Mouse (Mus musculus) brain, embryonic 18.5 days (tissue): ENCODE data around the gene Dcun1d4.
"Not testable (repeated sequence)": the region's sequence is repeated elsewhere in the genome, so short reads cannot be mapped to it uniquely, and the experiment has no call there.

ENCODE experiments used
- DNase-seq: peaks from one replicate; pipeline ENCODE4 v3.0.0-alpha.2; 2012; ENCODE audit warnings: low read depth, low spot score

The Dcun1d4 gene

DNA sequence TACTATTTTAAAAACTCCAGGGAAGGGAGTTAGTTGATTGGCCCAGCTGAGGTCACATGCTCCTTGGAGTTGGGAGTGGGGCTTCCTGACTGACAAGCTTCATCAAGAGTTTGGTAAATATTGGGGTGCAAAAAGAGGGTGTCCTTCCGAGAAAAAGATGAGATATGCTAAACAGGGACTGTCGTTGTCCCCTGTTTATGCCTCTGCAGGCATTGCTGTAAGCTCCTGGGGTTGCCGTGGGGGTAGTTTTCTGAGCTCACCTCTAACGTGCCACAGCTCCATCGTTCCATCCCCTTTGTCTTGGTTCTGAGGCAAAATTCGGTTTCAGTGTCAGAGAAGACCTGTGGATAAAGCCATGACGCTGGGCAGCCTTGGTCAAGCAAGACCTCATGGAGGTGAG is at the start of gene Dcun1d4:
Gene Dcun1d4, plus strand, starts transcription at position 301 of the 400 bp plus-strand sequence.
- DNase-seq = no peak

DNA sequence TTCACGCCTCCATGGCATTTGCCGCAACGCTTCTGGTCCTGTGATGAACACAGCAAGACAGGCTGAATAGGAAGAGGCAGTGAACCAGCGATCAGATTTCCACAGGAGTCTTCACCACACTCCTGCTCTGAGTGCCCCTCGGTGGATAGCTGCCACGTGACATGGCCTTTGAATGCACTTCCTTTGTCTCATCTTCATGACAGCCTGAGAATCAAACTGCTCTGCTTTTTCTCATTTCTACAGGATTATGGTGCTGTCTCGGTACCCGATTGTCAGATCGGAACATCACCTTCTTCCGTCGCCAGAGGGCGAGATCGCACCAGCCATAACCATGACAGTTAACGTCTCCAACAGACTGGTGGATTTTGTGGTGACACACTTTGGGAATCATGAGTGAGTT is 49.2 kb upstream of the Dcun1d4 start:
- DNase-seq = peak; percentile 66

DNA sequence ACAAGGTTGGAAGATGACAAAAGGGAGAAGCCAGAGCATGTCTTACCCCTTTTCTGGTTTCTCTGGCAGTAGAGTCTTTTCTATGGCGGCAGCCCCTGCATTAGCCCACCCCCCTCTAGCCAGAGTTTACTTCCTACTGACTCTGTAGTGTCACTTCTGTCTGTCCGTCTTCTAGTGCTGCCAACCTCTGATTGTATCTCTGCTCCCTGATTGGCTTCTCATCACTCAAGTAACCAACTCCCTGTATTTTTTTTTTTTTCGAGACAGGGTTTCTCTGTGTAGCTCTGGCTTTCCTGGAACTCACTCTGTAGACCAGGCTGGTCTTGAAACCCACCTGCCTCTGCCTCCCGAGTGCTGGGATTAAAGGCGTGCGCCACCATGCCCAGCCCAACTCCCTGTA is 48.0 kb upstream of the Dcun1d4 start:
- no peak for DNase-seq

DNA sequence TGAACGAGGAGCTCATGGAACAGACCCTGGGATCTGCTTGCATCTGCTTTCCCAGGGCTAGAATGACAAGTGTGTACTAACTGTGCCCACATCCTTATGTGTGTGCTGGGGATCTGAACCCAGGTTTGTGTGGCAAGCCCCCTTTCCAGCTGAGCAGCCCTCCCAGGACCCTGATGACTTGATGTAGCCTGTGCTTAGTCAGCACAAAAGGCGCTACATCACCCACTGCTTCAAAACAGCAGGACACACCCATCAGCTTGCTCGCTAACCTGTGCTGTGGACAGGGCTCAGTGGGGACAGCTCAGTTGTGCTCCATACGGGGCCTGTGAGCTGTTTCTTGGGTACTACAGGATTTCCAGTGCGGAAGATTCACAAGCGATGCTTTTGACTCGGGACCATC is 46.0 kb upstream of the Dcun1d4 start:
- DNase-seq = no peak

DNA sequence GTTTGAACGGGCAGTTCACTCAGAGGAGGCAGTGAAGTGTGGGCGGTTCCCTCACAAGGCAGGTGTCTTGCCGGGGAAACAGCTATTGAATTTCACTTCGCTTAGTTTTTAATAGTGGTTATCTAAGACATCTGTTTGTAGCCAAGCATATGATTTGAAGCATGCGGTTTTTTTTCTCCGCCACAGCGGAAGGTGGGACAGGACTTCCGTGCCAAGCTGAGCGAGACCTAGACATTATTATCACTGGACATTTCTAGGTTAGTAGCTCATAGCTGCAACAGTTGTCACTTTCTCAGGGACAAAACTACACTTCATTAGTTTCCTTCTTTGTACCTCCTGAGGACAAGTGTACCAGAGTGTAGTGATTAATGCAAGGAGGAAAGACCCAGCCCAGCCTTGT is 38.6 kb upstream of the Dcun1d4 start:
- DNase-seq = no peak

DNA sequence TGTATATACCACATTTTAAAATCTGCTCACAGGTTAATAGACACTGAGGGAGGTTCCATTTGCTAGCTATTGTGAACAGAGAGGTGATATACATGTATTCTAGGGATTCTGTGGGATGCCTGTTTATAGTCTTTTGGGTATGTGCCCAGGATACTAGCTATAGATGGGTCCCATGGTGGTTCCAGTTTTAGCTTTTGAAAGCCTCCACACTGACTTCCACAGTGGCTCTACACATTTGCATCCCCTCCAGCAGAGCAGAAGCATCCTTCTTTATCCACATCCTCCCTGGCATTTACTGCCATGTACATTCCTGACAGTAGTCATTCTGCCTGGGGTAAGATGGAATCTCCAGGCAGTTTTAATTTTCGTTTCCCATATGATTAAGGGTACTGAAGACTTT is 30.5 kb upstream of the Dcun1d4 start:
- no peak for DNase-seq

DNA sequence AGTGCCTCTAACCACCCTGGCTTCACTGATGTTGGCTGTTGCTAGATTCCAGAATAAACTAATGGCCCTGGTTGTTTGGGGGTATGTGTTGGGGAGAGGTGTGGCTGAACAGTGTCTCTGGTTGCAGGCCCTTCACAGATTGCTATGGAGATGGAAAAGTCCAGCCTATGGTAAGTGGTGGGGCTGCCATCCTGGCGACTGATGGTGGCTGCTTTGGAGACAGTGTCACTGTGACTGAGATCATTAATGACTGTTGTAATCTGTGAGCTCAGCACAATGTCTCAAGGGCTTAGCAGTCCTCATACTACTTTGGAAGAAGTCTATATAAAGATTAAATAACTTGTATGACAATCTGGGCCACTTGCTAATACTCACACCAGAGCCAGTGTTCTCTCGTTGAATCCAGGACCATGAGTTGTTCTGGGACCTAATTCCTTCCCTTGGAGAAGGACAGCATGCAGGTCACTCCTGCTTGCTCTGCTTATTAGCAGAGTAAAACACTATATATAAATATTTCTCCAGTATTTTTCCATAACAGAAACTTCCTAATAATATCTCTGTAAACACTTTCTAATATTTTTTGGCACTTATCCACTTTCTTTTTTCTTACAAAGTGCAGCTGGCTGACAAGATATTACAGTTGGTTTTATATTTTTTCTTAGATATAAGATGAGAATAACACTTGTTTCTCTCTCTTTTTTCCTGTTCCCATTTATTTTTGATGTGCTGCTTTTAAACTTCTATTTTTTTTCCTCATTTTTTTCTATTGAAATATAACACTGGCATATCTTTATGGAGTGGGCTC is 26.1 kb upstream of the Dcun1d4 start:
- no peak for DNase-seq

DNA sequence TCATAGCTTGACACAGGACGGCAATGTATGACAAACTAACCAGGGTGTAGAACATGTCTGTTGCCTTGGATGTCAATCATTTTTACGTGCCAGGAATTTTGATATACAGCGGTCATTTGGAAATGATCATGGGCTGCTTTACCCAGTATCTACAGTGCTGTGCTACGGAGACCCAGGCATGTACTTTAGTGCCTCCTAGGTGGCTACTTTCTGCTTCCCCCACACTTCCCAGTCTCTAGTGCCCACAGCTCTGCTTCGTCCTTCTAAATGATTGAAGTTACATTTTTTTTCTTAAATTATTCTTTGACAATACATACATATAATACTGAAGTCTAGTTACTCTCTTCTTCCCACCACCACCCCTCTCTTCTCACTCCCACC is 25.5 kb upstream of the Dcun1d4 start:
- no peak for DNase-seq

DNA sequence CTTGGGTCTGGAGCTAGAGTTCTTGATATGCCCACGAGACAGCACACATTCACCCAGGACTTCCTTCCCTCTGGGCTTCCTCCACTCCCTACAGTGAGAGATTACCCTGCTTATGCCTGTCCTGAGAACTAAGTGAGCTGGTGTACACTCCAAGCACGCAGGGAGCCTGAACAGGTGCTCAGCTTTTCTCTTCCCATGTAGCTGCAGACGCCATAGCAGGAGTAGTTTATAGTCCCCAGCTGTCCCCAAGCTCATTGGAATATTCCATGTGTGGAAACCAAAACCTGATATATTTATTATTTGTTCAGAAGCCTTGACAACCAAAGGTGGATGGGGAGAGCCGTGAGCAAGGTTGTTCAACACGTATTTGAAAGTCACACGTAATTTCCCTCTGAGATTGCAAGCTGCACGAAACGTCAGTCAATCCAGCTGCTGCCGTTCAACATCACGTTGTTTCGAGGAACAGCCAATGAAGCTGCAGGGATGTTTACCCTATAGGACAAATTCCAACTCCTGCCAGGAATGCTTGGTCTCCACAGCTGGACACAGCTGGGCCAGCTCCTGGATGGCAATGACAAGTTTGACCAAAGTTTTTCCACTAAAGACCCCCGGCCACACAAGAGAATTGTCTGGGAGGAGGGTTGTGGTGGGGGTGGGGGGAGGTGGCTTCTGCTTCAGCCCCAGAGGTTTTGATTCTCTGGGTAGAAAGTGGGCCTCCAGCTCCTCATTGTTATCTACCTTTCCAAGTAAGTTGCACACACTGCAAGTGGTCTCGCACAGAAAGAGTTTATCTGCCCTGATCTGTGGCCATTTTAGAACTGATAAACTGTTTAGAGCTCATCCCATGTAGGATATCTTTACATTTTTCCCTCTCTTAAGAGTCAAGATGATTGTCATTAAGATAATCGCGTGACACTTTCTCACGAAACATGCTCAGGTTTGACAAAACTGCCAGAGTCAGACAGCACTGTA is 12.1 kb upstream of the Dcun1d4 start:
- no peak for DNase-seq

DNA sequence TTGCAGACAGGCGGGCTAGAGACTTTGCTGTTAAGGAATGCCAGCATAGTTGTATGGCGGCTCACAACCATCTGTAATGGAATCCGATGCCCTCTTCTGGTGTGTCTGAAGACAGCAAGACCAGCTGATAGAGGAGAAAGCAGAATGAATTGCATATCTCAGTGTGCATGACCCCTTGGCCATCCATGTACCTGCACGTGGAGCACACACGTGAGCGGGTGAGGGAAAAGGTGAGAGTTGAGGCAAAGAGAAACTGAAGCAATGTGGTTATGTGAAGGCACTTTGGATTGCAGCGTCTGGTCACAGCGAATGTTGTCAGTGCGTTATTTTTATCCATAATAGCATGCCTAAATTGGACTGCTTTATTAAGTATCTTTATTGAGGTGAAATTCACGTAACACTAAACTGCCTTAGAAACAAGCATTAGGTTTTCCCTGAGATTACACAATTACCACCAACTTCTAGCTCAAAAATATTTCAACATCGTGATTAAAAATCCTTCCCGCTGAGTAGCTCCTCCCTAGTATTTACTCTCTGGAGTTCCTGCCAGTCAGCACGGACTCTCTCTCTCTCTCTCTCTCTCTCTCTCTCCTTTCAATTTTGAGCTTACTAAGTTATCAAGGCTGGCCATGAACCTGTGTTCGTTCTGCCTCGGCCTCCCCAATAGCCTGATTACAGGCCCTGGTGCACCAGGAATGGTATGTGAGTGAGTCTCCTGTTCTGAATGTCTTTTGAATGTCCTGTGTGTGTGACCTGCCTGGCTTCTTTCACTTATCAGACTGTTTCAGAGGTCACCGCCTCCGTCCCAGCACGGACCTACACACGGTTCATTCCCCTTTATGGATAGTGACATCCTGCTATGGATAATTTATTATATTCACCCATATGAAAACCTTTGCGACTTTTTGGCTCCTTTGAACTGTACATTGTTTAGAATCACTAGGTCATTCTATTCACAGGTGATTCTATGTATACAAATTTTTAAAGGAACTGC is 6.1 kb upstream of the Dcun1d4 start:
- no peak for DNase-seq

DNA sequence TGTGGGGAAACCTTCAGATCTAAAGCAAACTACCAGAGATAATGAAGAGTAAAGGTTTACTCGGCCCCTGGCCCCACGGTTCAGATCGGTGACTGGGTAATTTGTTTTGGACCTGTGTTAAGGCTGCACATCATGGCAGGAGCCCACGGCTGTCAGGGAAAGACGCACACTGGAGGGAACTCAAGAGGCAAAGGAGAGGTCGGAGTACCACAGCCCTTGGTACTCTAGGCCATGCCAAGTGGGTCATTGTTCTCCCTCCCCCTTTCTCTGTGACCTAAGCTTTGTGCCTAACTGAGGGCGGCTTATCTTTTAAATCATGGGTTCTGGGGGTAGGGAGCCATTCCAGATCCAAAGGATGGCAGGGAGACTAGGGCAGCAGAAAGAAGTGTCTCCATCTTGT is 601 bp downstream of the Dcun1d4 start:
- DNase-seq = no peak

DNA sequence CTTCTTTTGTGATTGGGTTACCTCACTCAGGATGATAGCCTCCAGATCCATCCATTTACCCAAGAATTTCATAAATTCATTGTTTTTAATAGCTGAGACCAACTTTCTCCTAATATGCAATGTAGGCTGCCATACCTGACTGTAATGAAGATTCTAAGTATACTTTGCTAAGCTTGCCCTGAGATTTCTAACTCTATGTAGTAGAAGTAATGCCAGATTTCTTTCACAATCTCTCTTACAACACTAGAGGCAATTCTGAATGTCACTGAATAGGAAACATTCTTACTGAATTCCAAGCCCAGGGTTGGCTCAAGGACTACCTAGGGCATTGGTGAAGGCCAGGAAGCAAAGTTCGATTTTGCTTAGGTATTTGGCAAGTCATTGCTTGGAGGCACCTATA is 1.6 kb downstream of the Dcun1d4 start:
- DNase-seq = not testable (repeated sequence)

DNA sequence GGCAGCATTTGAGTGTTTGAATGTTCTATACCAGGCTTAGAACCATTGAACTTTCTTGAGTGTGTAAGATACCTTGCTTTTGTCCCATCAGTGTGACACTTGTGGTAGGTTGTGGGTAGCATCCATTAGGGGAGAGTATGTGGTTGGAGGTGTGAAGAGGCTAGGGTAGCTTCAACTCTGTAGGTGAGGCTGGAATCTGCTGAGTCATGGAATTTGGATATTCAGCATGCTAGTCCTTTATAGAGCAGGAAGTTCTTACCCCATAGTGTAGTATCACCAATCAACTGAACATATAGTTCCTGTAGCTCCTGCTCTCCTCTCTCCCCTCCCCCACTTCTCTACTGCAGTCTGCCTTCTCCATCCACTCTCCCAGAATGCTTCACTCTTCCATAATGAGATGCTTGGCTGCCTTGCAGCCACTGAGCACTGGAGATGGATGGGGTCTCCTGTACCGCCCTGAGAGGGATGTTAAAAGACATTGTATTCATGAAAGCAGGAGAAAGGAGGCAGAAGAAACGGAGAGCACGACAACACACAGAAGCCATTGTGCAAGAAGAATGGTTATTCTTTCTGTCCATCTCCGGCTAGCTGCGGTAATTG is 3.3 kb downstream of the Dcun1d4 start:
- no peak for DNase-seq

DNA sequence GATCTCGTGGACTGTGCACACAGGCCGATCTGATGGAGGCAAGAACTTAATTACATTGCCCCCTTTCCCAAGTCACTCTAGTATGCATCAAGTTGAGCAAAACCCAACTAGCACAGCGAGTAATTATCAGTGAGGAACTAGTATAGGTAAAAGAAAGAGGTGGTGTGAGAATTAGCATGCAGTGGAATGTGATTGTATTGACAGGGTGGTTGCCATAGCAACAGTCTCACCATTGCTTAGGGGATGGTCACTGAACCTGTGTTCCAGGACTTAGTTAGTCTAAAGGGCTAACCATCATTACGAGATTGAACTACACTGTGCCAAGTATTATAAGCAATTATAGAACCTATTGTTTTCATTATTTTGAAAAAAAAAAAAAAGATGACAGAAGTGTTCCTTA is 5.7 kb downstream of the Dcun1d4 start:
- no peak for DNase-seq

DNA sequence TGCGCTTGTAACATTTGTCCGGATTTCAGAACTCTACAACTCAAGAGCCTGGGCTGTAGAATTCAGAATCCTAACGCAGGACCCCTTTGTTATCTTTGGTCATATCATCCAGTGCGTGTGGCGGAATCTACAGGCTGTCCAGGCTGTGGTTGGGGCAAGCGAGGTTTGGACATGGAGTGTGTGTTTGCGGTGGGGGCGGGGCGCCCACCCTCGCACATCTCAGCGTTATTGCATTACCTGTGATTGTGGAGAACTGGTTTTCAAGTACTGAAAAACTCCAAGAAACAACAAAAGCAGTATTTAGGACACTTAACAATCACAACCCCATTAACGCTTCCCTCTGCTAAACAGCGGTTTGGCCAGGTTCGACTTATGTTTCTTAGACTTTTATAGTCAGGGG is 9.1 kb downstream of the Dcun1d4 start:
- DNase-seq = no peak

DNA sequence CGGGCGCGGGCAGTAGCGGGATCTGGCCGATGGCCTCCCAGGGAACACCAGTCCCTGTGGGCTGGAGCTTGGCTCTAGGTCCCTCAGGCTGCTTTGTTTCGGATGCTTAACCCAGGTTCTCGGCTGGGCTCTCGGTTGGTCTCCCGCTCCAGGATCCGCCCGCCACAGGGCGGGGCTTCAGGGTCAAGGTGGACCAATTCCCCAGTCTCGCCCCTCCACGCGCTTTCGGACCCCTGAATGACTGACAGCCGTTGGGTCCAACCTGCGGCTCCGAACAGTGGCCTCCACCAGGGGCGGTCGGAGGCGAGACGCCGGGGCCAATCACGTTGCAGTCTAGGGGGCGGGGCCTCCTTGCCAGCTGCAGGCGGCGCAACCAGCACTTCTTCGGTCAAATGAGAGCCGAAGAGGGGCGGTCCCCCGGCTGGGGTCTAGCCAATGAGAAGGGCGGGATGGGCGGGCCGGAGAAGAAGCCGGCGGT is 9.8 kb downstream of the Dcun1d4 start:
- peak; percentile 96 for DNase-seq

DNA sequence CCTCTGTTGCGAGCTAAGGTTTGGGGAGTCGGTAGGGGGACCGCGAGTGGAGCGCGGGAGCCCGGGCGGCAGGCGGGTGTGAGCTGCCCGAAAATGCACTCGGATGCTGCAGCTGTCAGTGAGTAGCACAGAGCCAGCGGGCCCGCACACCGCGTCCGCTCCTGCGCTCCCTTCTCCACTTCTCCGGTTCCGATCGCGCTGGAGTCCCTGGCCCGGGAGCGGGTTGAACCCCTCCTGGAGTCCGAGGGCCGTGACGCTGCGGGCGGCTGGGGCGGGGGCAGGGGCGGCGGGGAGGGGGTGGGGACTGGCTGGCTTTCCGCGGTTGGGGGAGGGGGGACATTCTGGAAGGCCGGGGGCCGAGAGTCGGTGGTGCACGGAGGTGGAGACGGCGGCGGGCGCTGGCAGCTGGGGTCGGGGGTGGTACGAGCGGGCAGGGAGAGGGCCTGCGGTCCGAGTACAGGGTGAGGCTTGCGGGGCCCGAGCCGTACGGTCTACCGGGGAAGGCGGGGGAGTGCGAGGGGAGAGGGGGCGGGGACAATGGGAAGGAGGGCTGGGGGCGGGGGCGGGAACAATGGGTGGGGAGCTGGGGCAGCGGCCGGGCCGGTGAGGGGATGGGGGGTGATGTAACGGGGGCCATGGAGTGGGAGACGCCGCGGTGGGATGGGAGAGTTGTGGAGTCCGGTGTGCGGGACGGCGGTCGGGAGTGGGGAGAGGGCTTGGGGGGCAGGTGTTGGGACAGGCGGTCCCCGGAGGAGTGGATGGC is 10.5 kb downstream of the Dcun1d4 start:
- DNase-seq = no peak

DNA sequence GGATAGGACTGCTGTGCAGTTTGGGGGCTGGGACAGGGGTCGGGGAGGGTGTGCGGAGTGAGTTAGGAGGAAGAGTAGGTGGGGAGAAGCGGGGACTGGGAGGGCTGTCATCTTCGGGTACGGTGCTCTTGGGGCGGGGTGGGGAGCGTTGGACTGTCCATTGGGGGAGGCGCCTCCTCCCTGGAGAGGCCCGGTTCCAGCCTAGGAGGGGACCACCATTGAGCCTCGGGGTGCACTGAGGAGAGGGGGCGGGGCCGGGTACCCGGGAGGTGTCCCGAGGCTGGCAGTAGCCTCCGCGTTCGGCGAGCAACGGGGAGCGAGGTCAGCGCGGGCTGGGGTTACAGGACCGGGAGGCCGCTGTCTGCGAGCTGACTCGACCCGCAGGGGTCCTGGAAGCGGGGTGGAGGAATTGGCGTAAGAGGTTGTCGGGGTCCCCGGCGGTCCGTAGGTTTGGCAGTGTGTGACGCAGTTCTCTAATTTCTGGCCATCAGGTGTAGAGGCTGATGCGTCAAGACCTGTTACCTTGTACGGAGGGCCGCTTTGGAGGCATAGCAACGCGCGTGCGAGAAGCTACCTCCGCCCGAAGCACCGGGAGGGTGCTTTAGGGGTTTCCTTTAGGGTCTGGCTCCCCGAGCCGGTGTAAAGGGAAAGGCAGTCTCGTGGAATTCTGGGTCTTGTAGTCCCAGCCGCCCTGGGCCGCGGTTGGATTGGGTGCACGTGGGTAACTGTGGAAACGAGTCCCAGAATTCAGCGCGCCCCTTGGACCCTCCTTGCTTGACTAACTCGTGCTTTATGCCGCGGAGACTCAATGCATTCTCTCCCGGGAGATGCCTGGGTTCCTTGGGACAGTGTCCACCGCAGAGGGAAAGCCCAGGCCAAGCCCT is 11.3 kb downstream of the Dcun1d4 start:
- peak; percentile 87 for DNase-seq

DNA sequence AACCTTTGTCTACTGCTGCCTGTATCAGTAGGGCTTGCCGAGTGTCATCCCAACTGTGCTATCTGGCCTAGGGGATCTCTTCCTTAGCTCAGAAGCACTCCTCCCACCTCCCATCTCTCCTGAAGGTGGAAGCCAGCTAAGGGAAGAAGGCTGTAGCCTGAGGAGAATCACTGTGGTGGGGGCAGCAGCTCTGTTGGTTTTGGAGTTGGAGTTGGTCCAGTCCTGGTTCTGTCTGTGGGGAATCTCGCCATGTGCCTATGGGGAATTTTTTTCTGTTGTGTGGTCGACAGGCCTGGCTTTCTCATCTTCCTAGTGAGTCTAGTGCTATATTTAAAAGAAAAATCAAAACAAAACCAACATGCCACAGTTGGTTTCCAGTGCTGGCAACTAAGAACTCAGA is 16.6 kb downstream of the Dcun1d4 start:
- DNase-seq = no peak
